In genomic region chr2:11422384-11422783, GRCm38 (mm10) we compare ENCODE assay signal across 12 mouse cellular contexts.
DNase-seq lines count a peak whose midpoint lies in the region; ATAC-seq and TF ChIP-seq lines count a peak whose summit lies in the region.
"Had no signal": no experiment of that assay in that cellular context is flagged by ENCODE, and none has a peak within 500 bp of the region (broad histone marks: within the 10 kb centered on the region; RNA-seq: fewer than 3 reads in every experiment).

No protein-coding gene starts in this region.

- peak; percentile 42 for DNase-seq in CD4-positive, CD25-positive, alpha-beta regulatory T cell, adult 2 months (ENCODE audit: low read depth, low spot score)
- no peak for DNase-seq in liver, postnatal 0 days
- DNase-seq in G1E (ENCODE audit: low spot score): no peak
- peak; percentile 37 for DNase-seq in naive thymus-derived CD4-positive, alpha-beta T cell, adult 2 months (ENCODE audit: low read depth)
- no peak for DNase-seq in layer of hippocampus, adult 9-11 months
- DNase-seq: retina, postnatal 1 day had no signal

- no peak overlapping the region for H3K4me2 ChIP-seq in liver, postnatal 0 days (ENCODE audit: low read depth, low read length)
- H3K4me2 ChIP-seq in liver, embryonic 12.5 days: no peak overlapping the region
- H3K4me2 ChIP-seq: heart, embryonic 15.5 days; limb, embryonic 12.5 days had no signal

- H3K36me3 ChIP-seq in liver, postnatal 0 days (replicated peaks; ENCODE audit: insufficient read depth, low read length): no peaks in the 10 kb centered on the region
- no peaks in the 10 kb centered on the region for H3K36me3 ChIP-seq in liver, embryonic 12.5 days
- no peaks in the 10 kb centered on the region for H3K36me3 ChIP-seq in G1E (replicated peaks)
- H3K36me3 ChIP-seq: heart, embryonic 15.5 days; limb, embryonic 12.5 days had no signal

- no peak overlapping the region for H3K4me3 ChIP-seq in liver, postnatal 0 days (ENCODE audit: low read depth, low read length)
- no peak overlapping the region for H3K4me3 ChIP-seq in liver, embryonic 12.5 days
- no peak overlapping the region for H3K4me3 ChIP-seq in G1E (ENCODE audit: low read depth, low read length)
- H3K4me3 ChIP-seq: heart, embryonic 15.5 days; limb, embryonic 12.5 days had no signal

- no peak for TF ChIP-seq EP300 in liver, postnatal 0 days (IDR thresholded peaks at IDR 0.05; ENCODE audit: low read depth)

- no peaks in the 10 kb centered on the region for H3K27me3 ChIP-seq in liver, postnatal 0 days (ENCODE audit: insufficient read depth, low read length)
- H3K27me3 ChIP-seq in liver, embryonic 12.5 days (replicated peaks): no peaks in the 10 kb centered on the region
- H3K27me3 ChIP-seq in G1E (ENCODE audit: insufficient read depth, low read length): no peaks in the 10 kb centered on the region; the same call in 1 of the 2 replicates
- H3K27me3 ChIP-seq: heart, embryonic 15.5 days; limb, embryonic 12.5 days had no signal

- no peak overlapping the region for H3K9ac ChIP-seq in liver, postnatal 0 days (replicated peaks)
- H3K9ac ChIP-seq in liver, embryonic 12.5 days: no peak overlapping the region
- H3K9ac ChIP-seq: heart, embryonic 15.5 days; limb, embryonic 12.5 days had no signal

- peak; percentile 47 for TF ChIP-seq CTCF in liver, postnatal 0 days (IDR thresholded peaks at IDR 0.05; ENCODE audit: low read depth)
- TF ChIP-seq CTCF in G1E (IDR thresholded peaks at IDR 0.05; ENCODE audit: low read depth, low read length): peak; percentile 21

- no peak overlapping the region for H3K27ac ChIP-seq in liver, postnatal 0 days (ENCODE audit: low read depth)
- H3K27ac ChIP-seq in liver, embryonic 12.5 days: no peak overlapping the region
- H3K27ac ChIP-seq: heart, embryonic 15.5 days; limb, embryonic 12.5 days had no signal

- ATAC-seq in CD4-positive, CD25-positive, alpha-beta regulatory T cell, adult 4 months: no peak
- ATAC-seq in liver, postnatal 0 days: no peak
- no peak for ATAC-seq in liver, embryonic 12.5 days
- ATAC-seq in G1E (ENCODE audit: extremely low read depth, insufficient number of reproducible peaks, low FRiP score, poor library complexity, severe bottlenecking): no peak
- no peak for ATAC-seq in cerebellum, adult (ENCODE audit: insufficient number of reproducible peaks, low FRiP score, low TSS enrichment)
- ATAC-seq: inflammation-experienced regulatory T-cells, adult 6 months had no signal

- peaks cover 11% of the 10 kb centered on the region for H3K4me1 ChIP-seq in liver, postnatal 0 days (ENCODE audit: insufficient read depth)
- peaks cover 31% of the 10 kb centered on the region for H3K4me1 ChIP-seq in liver, embryonic 12.5 days
- H3K4me1 ChIP-seq in G1E (ENCODE audit: insufficient read depth, low read depth, low read length): no peaks in the 10 kb centered on the region

- WGBS in liver, postnatal 0 days (ENCODE audit: insufficient replicate concordance): 83% methylated on average over 3 of the region's 3 CpGs
- WGBS in liver, embryonic 12.5 days (ENCODE audit: insufficient replicate concordance): 73% methylated on average over 3 of the region's 3 CpGs

- H3K9me3 ChIP-seq in liver, postnatal 0 days (ENCODE audit: low read length): no peaks in the 10 kb centered on the region
- no peaks in the 10 kb centered on the region for H3K9me3 ChIP-seq in liver, embryonic 12.5 days (replicated peaks)
- no peaks in the 10 kb centered on the region for H3K9me3 ChIP-seq in G1E (replicated peaks)
- H3K9me3 ChIP-seq: heart, embryonic 15.5 days; limb, embryonic 12.5 days had no signal

Comparison
In these comparisons a context has a peak if more than half of its experiments do, and no peak if none do; other contexts are left out.
1. DNase-seq: peak in CD4-positive, CD25-positive, alpha-beta regulatory T cell, adult 2 months (single experiment) and naive thymus-derived CD4-positive, alpha-beta T cell, adult 2 months (single experiment); none in liver, postnatal 0 days (single experiment), G1E (single experiment) and layer of hippocampus, adult 9-11 months (single experiment).